Mouse (Mus musculus): ENCODE results near the gene Gm11939. TPM values are rescaled to one million over a fixed set of nuclear protein-coding genes. Genes with fewer than 3 reads are reported as not detected.
"Not testable (repeated sequence)": the region's sequence is repeated elsewhere in the genome, so short reads cannot be mapped to it uniquely, and the experiment has no call there.

Gene Gm11939
- polyA plus RNA-seq (2012; rRNA removed) = not detected in 2 replicates

GRCm38 (mm10) chr11:99559366-99559765, at the start of gene Gm11939:
TSS of gene Gm11939 (minus strand) at chr11:99559466.
- WGBS = 68% methylated on average over 9 of the region's 9 CpGs
- H3K36me3 ChIP-seq (ENCODE audit: control insufficient read depth, insufficient read depth, low read length) = no peaks in the 10 kb centered on the region
- H3K4me1 ChIP-seq (ENCODE audit: control insufficient read depth, insufficient read depth, insufficient read length, low read length) = no peaks in the 10 kb centered on the region; the same call in 1 of the 2 replicates
- no peak within 1 kb of the TSS for H3K27ac ChIP-seq (ENCODE audit: insufficient read depth, low read depth, low read length)
- no peak for TF ChIP-seq CTCF (IDR thresholded peaks at IDR 0.05; ENCODE audit: extremely low read depth, insufficient read length, insufficient replicate concordance, low read depth, low read length)
- no peak for TF ChIP-seq POLR2A (IDR thresholded peaks at IDR 0.05; ENCODE audit: low read depth, low read length)
- no peak within 1 kb of the TSS for H3K4me3 ChIP-seq (ENCODE audit: low read depth, low read length)
- H3K27me3 ChIP-seq (ENCODE audit: control insufficient read depth, insufficient read depth, low read length) = no peaks in the 10 kb centered on the region

GRCm38 (mm10) chr11:99603208-99603607, 43.9 kb upstream of the Gm11939 start, which contains the start of gene Gm11938:
TSS of gene Gm11938 (minus strand) at chr11:99603308.
- not testable (repeated sequence) for H3K36me3 ChIP-seq (ENCODE audit: control insufficient read depth, insufficient read depth, low read length); H3K27ac ChIP-seq (ENCODE audit: insufficient read depth, low read depth, low read length); H3K27me3 ChIP-seq (ENCODE audit: control insufficient read depth, insufficient read depth, low read length); H3K4me1 ChIP-seq (ENCODE audit: control insufficient read depth, insufficient read depth, insufficient read length, low read length); H3K4me3 ChIP-seq (ENCODE audit: low read depth, low read length)
- WGBS = 28% methylated on average over 1 of the region's 1 CpGs

- not testable (repeated sequence) for H3K27me3 ChIP-seq (ENCODE audit: control insufficient read depth, insufficient read depth, low read length); H3K4me3 ChIP-seq (ENCODE audit: low read depth, low read length)
- 55% methylated on average over 6 of the region's 6 CpGs for WGBS
These were observed 38.5 kb upstream of the Gm11939 start, which contains the start of gene Krtap9-3 for GRCm38 (mm10) chr11:99597742-99598141. TSS of gene Krtap9-3 (minus strand) at chr11:99598105.

GRCm38 (mm10) chr11:99590981-99591380, 31.7 kb upstream of the Gm11939 start, which contains the start of gene Krtap1-3:
TSS of gene Krtap1-3 (minus strand) at chr11:99591339.
- no peaks in the 10 kb centered on the region for H3K27me3 ChIP-seq (ENCODE audit: control insufficient read depth, insufficient read depth, low read length)
- H3K36me3 ChIP-seq (ENCODE audit: control insufficient read depth, insufficient read depth, low read length) = no peaks in the 10 kb centered on the region
- no peak within 1 kb of the TSS for H3K27ac ChIP-seq (ENCODE audit: insufficient read depth, low read depth, low read length)
- 74% methylated on average over 6 of the region's 6 CpGs for WGBS
- no peak within 1 kb of the TSS for H3K4me3 ChIP-seq (ENCODE audit: low read depth, low read length)
- TF ChIP-seq POLR2A (IDR thresholded peaks at IDR 0.05; ENCODE audit: low read depth, low read length) = no peak
- no peak for TF ChIP-seq CTCF (IDR thresholded peaks at IDR 0.05; ENCODE audit: extremely low read depth, insufficient read length, insufficient replicate concordance, low read depth, low read length)
- H3K4me1 ChIP-seq (ENCODE audit: control insufficient read depth, insufficient read depth, insufficient read length, low read length) = peaks cover 4% of the 10 kb centered on the region; the same call in 1 of the 2 replicates

More at GRCm38 (mm10) chr11:99597742-99598141, 38.5 kb upstream of the Gm11939 start, which contains the start of gene Krtap9-3:
- not testable (repeated sequence) for H3K27ac ChIP-seq (ENCODE audit: insufficient read depth, low read depth, low read length); H3K36me3 ChIP-seq (ENCODE audit: control insufficient read depth, insufficient read depth, low read length); H3K4me1 ChIP-seq (ENCODE audit: control insufficient read depth, insufficient read depth, insufficient read length, low read length)

GRCm38 (mm10) chr11:99585096-99585495, 25.8 kb upstream of the Gm11939 start:
- TF ChIP-seq POLR2A (IDR thresholded peaks at IDR 0.05; ENCODE audit: low read depth, low read length) (no peak), CTCF (IDR thresholded peaks at IDR 0.05; ENCODE audit: extremely low read depth, insufficient read length, insufficient replicate concordance, low read depth, low read length) (no peak)
- Histone ChIP-seq H3K27ac (ENCODE audit: insufficient read depth, low read depth, low read length) (no peak overlapping the region), H3K36me3 (ENCODE audit: control insufficient read depth, insufficient read depth, low read length) (no peaks in the 10 kb centered on the region), H3K27me3 (ENCODE audit: control insufficient read depth, insufficient read depth, low read length) (no peaks in the 10 kb centered on the region), H3K4me3 (ENCODE audit: low read depth, low read length) (no peak overlapping the region), H3K4me1 (ENCODE audit: control insufficient read depth, insufficient read depth, insufficient read length, low read length) (no peaks in the 10 kb centered on the region)
- 71% methylated on average over 7 of the region's 7 CpGs for WGBS

- H3K4me3 ChIP-seq (ENCODE audit: low read depth, low read length) = no peak within 1 kb of the TSS
- H3K4me1 ChIP-seq (ENCODE audit: control insufficient read depth, insufficient read depth, insufficient read length, low read length) = no peaks in the 10 kb centered on the region
- H3K27ac ChIP-seq (ENCODE audit: insufficient read depth, low read depth, low read length) = no peak within 1 kb of the TSS
- TF ChIP-seq CTCF (IDR thresholded peaks at IDR 0.05; ENCODE audit: extremely low read depth, insufficient read length, insufficient replicate concordance, low read depth, low read length) (no peak), POLR2A (IDR thresholded peaks at IDR 0.05; ENCODE audit: low read depth, low read length) (no peak)
- H3K27me3 ChIP-seq (ENCODE audit: control insufficient read depth, insufficient read depth, low read length) = no peaks in the 10 kb centered on the region
- H3K36me3 ChIP-seq (ENCODE audit: control insufficient read depth, insufficient read depth, low read length) = no peaks in the 10 kb centered on the region
- WGBS = 70% methylated on average over 5 of the region's 5 CpGs
These were observed 24.0 kb upstream of the Gm11939 start, which contains the start of gene Krtap1-4 for GRCm38 (mm10) chr11:99583245-99583704. TSS of gene Krtap1-4 (minus strand) at chr11:99583654.

- no peaks in the 10 kb centered on the region for H3K36me3 ChIP-seq (ENCODE audit: control insufficient read depth, insufficient read depth, low read length)
- no peaks in the 10 kb centered on the region for H3K27me3 ChIP-seq (ENCODE audit: control insufficient read depth, insufficient read depth, low read length)
- H3K4me1 ChIP-seq (ENCODE audit: control insufficient read depth, insufficient read depth, insufficient read length, low read length) = no peaks in the 10 kb centered on the region
- WGBS = 77% methylated on average over 6 of the region's 6 CpGs
- H3K4me3 ChIP-seq (ENCODE audit: low read depth, low read length) = no peak overlapping the region
- TF ChIP-seq CTCF (IDR thresholded peaks at IDR 0.05; ENCODE audit: extremely low read depth, insufficient read length, insufficient replicate concordance, low read depth, low read length) (no peak), POLR2A (IDR thresholded peaks at IDR 0.05; ENCODE audit: low read depth, low read length) (no peak)
- no peak overlapping the region for H3K27ac ChIP-seq (ENCODE audit: insufficient read depth, low read depth, low read length)
These were observed 22.3 kb upstream of the Gm11939 start for GRCm38 (mm10) chr11:99581564-99581963.

GRCm38 (mm10) chr11:99581051-99581450, 21.8 kb upstream of the Gm11939 start:
- Histone ChIP-seq H3K36me3 (ENCODE audit: control insufficient read depth, insufficient read depth, low read length) (no peaks in the 10 kb centered on the region), H3K27me3 (ENCODE audit: control insufficient read depth, insufficient read depth, low read length) (no peaks in the 10 kb centered on the region), H3K27ac (ENCODE audit: insufficient read depth, low read depth, low read length) (no peak overlapping the region), H3K4me1 (ENCODE audit: control insufficient read depth, insufficient read depth, insufficient read length, low read length) (no peaks in the 10 kb centered on the region), H3K4me3 (ENCODE audit: low read depth, low read length) (no peak overlapping the region)
- 92% methylated on average over 5 of the region's 5 CpGs for WGBS
- TF ChIP-seq POLR2A (IDR thresholded peaks at IDR 0.05; ENCODE audit: low read depth, low read length) (no peak), CTCF (IDR thresholded peaks at IDR 0.05; ENCODE audit: extremely low read depth, insufficient read length, insufficient replicate concordance, low read depth, low read length) (no peak)
